14 mouse cellular contexts compared by ENCODE assay signal in the genomic region with DNA sequence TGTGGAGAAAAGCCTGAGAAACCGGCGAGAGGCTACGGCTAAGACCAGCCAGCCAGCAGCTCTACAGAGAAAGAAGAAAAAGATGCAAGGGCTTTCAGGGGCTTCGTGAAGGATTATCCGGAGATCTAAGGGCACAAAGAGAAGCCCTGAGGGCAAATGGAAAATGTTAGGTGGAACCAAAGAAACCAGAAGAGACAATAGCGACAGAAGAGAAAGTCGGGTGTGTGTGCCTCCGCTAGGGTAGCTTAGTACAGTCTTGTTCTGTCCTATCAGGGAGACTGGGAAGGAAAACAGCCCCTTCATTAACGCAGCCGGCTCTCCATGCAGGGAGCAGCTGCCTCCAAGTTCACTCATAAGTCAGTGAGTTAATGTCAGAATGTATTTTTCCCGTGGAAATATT.
A peak's percentile ranks its signal among the peaks of the same experiment; 100 is the strongest.
DNase-seq lines count a peak whose midpoint lies in the region; ATAC-seq and TF ChIP-seq lines count a peak whose summit lies in the region.
"Had no signal": no experiment of that assay in that cellular context is flagged by ENCODE, and none has a peak within 500 bp of the region (broad histone marks: within the 10 kb centered on the region; RNA-seq: fewer than 3 reads in every experiment).

No protein-coding gene starts in this region.

- no peak overlapping the region for H3K4me3 ChIP-seq in hindbrain, embryonic 16.5 days (ENCODE audit: low read length)
- no peak overlapping the region for H3K4me3 ChIP-seq in hindbrain, embryonic 11.5 days (ENCODE audit: low read depth, low read length)
- H3K4me3 ChIP-seq in embryonic facial prominence, embryonic 13.5 days = no peak overlapping the region
- no peak overlapping the region for H3K4me3 ChIP-seq in hindbrain, postnatal 0 days (ENCODE audit: low read length)
- H3K4me3 ChIP-seq in stomach, embryonic 15.5 days (replicated peaks) = no peak overlapping the region
- no peak overlapping the region for H3K4me3 ChIP-seq in liver, embryonic 12.5 days
- no peak overlapping the region for H3K4me3 ChIP-seq in heart, embryonic 12.5 days
- H3K4me3 ChIP-seq: heart, embryonic 15.5 days had no signal

- no peak for ATAC-seq in hindbrain, embryonic 16.5 days
- no peak for ATAC-seq in hindbrain, embryonic 11.5 days (ENCODE audit: low FRiP score)
- ATAC-seq in embryonic facial prominence, embryonic 13.5 days (ENCODE audit: insufficient number of reproducible peaks, insufficient read depth, low FRiP score, low TSS enrichment, low read depth) = no peak
- ATAC-seq in hindbrain, postnatal 0 days = no peak
- ATAC-seq in stomach, embryonic 15.5 days (ENCODE audit: insufficient read depth, low FRiP score, low read depth) = no peak
- ATAC-seq in liver, embryonic 12.5 days = no peak
- no peak for ATAC-seq in heart, embryonic 12.5 days (ENCODE audit: insufficient number of reproducible peaks, low FRiP score)
- ATAC-seq: liver, postnatal 0 days had no signal

- no peaks in the 10 kb centered on the region for H3K9me3 ChIP-seq in hindbrain, embryonic 16.5 days (ENCODE audit: control insufficient read depth, low read length)
- no peaks in the 10 kb centered on the region for H3K9me3 ChIP-seq in hindbrain, embryonic 11.5 days (ENCODE audit: control insufficient read depth, low read length)
- H3K9me3 ChIP-seq in embryonic facial prominence, embryonic 13.5 days = no peaks in the 10 kb centered on the region
- H3K9me3 ChIP-seq in hindbrain, postnatal 0 days (ENCODE audit: low read length) = no peaks in the 10 kb centered on the region
- no peaks in the 10 kb centered on the region for H3K9me3 ChIP-seq in stomach, embryonic 15.5 days
- no peaks in the 10 kb centered on the region for H3K9me3 ChIP-seq in liver, embryonic 12.5 days (replicated peaks)
- no peaks in the 10 kb centered on the region for H3K9me3 ChIP-seq in heart, embryonic 12.5 days (replicated peaks)
- H3K9me3 ChIP-seq: heart, embryonic 15.5 days had no signal

- no peak overlapping the region for H3K9ac ChIP-seq in hindbrain, embryonic 16.5 days (ENCODE audit: low read depth, low read length)
- H3K9ac ChIP-seq in hindbrain, embryonic 11.5 days (ENCODE audit: low read depth, low read length) = no peak overlapping the region
- H3K9ac ChIP-seq in embryonic facial prominence, embryonic 13.5 days = no peak overlapping the region
- no peak overlapping the region for H3K9ac ChIP-seq in hindbrain, postnatal 0 days (replicated peaks; ENCODE audit: low read length)
- H3K9ac ChIP-seq in stomach, embryonic 15.5 days = no peak overlapping the region
- no peak overlapping the region for H3K9ac ChIP-seq in liver, embryonic 12.5 days
- H3K9ac ChIP-seq in heart, embryonic 12.5 days = no peak overlapping the region
- H3K9ac ChIP-seq: heart, embryonic 15.5 days; liver, postnatal 0 days had no signal

- no peak for TF ChIP-seq CTCF in hindbrain, postnatal 0 days (IDR thresholded peaks at IDR 0.05; ENCODE audit: low read depth)

- no peak overlapping the region for H3K27ac ChIP-seq in hindbrain, embryonic 16.5 days (ENCODE audit: low read depth, low read length)
- H3K27ac ChIP-seq in hindbrain, embryonic 11.5 days (ENCODE audit: low read depth, low read length) = no peak overlapping the region
- no peak overlapping the region for H3K27ac ChIP-seq in embryonic facial prominence, embryonic 13.5 days
- no peak overlapping the region for H3K27ac ChIP-seq in hindbrain, postnatal 0 days
- H3K27ac ChIP-seq in stomach, embryonic 15.5 days = 0 out of 2 replicates have a peak overlapping the region, but pooled peaks have one; percentile 13
- H3K27ac ChIP-seq in liver, embryonic 12.5 days = no peak overlapping the region
- H3K27ac ChIP-seq in heart, embryonic 12.5 days (ENCODE audit: poor library complexity, severe bottlenecking) = no peak overlapping the region
- H3K27ac ChIP-seq: heart, embryonic 15.5 days had no signal

- no peak for DNase-seq in hindbrain, embryonic 11.5 days (ENCODE audit: low spot score)
- peak; percentile 8 for DNase-seq in hindbrain, postnatal 0 days (ENCODE audit: low spot score)
- no peak for DNase-seq in cerebellum, adult 11-12 months
- DNase-seq: adrenal gland, postnatal 10 days; kidney, postnatal 10 days; liver, postnatal 0 days; spleen, adult 18-20 months; thymus, adult 2 months had no signal

- no peaks in the 10 kb centered on the region for H3K36me3 ChIP-seq in hindbrain, embryonic 16.5 days (ENCODE audit: control insufficient read depth, insufficient read depth, low read length)
- H3K36me3 ChIP-seq in hindbrain, embryonic 11.5 days (ENCODE audit: control insufficient read depth, insufficient read depth, low read length) = no peaks in the 10 kb centered on the region
- H3K36me3 ChIP-seq in embryonic facial prominence, embryonic 13.5 days = no peaks in the 10 kb centered on the region
- H3K36me3 ChIP-seq in hindbrain, postnatal 0 days (ENCODE audit: insufficient read depth, low read length) = no peaks in the 10 kb centered on the region
- H3K36me3 ChIP-seq in stomach, embryonic 15.5 days = no peaks in the 10 kb centered on the region
- H3K36me3 ChIP-seq in liver, embryonic 12.5 days = no peaks in the 10 kb centered on the region
- H3K36me3 ChIP-seq in heart, embryonic 12.5 days = no peaks in the 10 kb centered on the region
- H3K36me3 ChIP-seq: heart, embryonic 15.5 days had no signal

- H3K4me2 ChIP-seq in hindbrain, embryonic 16.5 days (ENCODE audit: low read length) = peak overlapping the region; percentile 15; the same call in 1 of the 2 replicates
- no peak overlapping the region for H3K4me2 ChIP-seq in hindbrain, embryonic 11.5 days (replicated peaks; ENCODE audit: low read depth, low read length)
- H3K4me2 ChIP-seq in embryonic facial prominence, embryonic 13.5 days = peak overlapping the region; percentile 39
- no peak overlapping the region for H3K4me2 ChIP-seq in hindbrain, postnatal 0 days (ENCODE audit: low read depth, low read length)
- H3K4me2 ChIP-seq in stomach, embryonic 15.5 days = no peak overlapping the region
- H3K4me2 ChIP-seq in liver, embryonic 12.5 days = no peak overlapping the region
- no peak overlapping the region for H3K4me2 ChIP-seq in heart, embryonic 12.5 days
- H3K4me2 ChIP-seq: heart, embryonic 15.5 days had no signal

- 50% methylated on average over 11 of the region's 11 CpGs for WGBS in hindbrain, embryonic 16.5 days
- whole genome bisulfite sequencing in hindbrain, embryonic 11.5 days = 70% methylated on average over 11 of the region's 11 CpGs
- WGBS in embryonic facial prominence, embryonic 13.5 days = 14% methylated on average over 11 of the region's 11 CpGs
- WGBS in hindbrain, postnatal 0 days = 47% methylated on average over 11 of the region's 11 CpGs
- WGBS in stomach, embryonic 15.5 days = 40% methylated on average over 11 of the region's 11 CpGs
- 69% methylated on average over 11 of the region's 11 CpGs for WGBS in liver, embryonic 12.5 days (ENCODE audit: insufficient replicate concordance)
- WGBS in heart, embryonic 12.5 days = 75% methylated on average over 11 of the region's 11 CpGs

- no peaks in the 10 kb centered on the region for H3K4me1 ChIP-seq in hindbrain, embryonic 16.5 days (ENCODE audit: control insufficient read depth, insufficient read depth, low read depth, low read length)
- no peaks in the 10 kb centered on the region for H3K4me1 ChIP-seq in hindbrain, embryonic 11.5 days (replicated peaks; ENCODE audit: control insufficient read depth, insufficient read depth, low read length)
- H3K4me1 ChIP-seq in embryonic facial prominence, embryonic 13.5 days = peaks cover 38% of the 10 kb centered on the region
- no peaks in the 10 kb centered on the region for H3K4me1 ChIP-seq in hindbrain, postnatal 0 days (ENCODE audit: insufficient read depth, low read length)
- H3K4me1 ChIP-seq in stomach, embryonic 15.5 days = no peaks in the 10 kb centered on the region
- H3K4me1 ChIP-seq in liver, embryonic 12.5 days = no peaks in the 10 kb centered on the region
- H3K4me1 ChIP-seq in heart, embryonic 12.5 days (replicated peaks) = peaks cover 8% of the 10 kb centered on the region; the same call in 1 of the 2 replicates
- H3K4me1 ChIP-seq: heart, embryonic 15.5 days had no signal

- H3K27me3 ChIP-seq in hindbrain, embryonic 16.5 days (replicated peaks; ENCODE audit: control insufficient read depth, insufficient read depth, low read length) = no peaks in the 10 kb centered on the region
- H3K27me3 ChIP-seq in hindbrain, embryonic 11.5 days (ENCODE audit: control insufficient read depth, insufficient read depth, low read length) = no peaks in the 10 kb centered on the region
- H3K27me3 ChIP-seq in embryonic facial prominence, embryonic 13.5 days = 0 out of 2 replicates have a peak, but pooled peaks cover 6% of the 10 kb centered on the region
- no peaks in the 10 kb centered on the region for H3K27me3 ChIP-seq in hindbrain, postnatal 0 days (ENCODE audit: insufficient read depth, low read length)
- no peaks in the 10 kb centered on the region for H3K27me3 ChIP-seq in stomach, embryonic 15.5 days (replicated peaks)
- 0 out of 2 replicates have a peak, but pooled peaks cover 3% of the 10 kb centered on the region for H3K27me3 ChIP-seq in liver, embryonic 12.5 days (replicated peaks)
- no peaks in the 10 kb centered on the region; the same call in 1 of the 2 replicates for H3K27me3 ChIP-seq in heart, embryonic 12.5 days (replicated peaks)
- H3K27me3 ChIP-seq: heart, embryonic 15.5 days had no signal

Comparison
In these comparisons a context has a peak if more than half of its experiments do, and no peak if none do; other contexts are left out.
1. H3K4me2 ChIP-seq: peak in hindbrain, embryonic 16.5 days (single experiment) and embryonic facial prominence, embryonic 13.5 days (single experiment); none in hindbrain, embryonic 11.5 days (single experiment), hindbrain, postnatal 0 days (single experiment), stomach, embryonic 15.5 days (single experiment), liver, embryonic 12.5 days (single experiment) and heart, embryonic 12.5 days (single experiment).